13 mouse cellular contexts compared by ENCODE assay signal in the genomic region with DNA sequence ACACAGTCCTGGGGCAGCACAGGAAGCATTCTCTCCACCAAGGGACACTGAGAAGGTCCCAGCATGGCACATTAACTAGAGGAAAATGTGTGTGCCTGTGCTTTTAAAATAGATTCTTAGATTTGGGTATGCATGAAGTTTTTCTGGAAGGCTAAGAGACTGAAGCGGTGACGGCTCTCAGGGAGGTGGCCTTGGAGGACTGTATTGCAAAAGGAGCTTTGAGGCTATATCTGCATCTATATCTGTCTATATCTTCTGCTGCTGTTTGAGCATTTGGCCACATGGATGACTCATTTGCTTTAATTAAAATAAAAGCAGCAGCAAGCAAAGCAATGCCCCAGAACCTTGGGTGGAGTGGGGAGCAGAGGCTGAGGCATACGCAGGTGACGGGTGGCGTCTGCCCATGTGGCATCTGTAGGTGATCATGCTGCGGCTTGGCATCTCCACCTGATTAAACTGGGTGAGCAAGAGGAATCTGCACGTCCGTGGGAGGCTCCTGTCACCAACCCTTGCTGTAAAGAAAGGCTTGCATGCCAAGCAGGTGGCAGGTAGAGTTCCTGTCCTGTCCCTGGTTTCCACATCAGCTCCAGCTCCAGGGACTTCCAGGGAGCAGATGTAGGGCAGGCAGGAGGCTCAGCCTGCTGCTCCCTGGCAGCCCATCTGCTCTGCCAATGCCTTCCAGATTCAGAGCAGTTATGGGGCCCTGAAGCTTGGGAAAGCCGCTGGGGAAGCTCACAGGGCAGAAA.
A peak's percentile ranks its signal among the peaks of the same experiment; 100 is the strongest.
DNase-seq lines count a peak whose midpoint lies in the region; ATAC-seq and TF ChIP-seq lines count a peak whose summit lies in the region.
"Had no signal": no experiment of that assay in that cellular context is flagged by ENCODE, and none has a peak within 500 bp of the region (broad histone marks: within the 10 kb centered on the region; RNA-seq: fewer than 3 reads in every experiment).

No protein-coding gene starts in this region.

- H3K4me1 ChIP-seq in embryonic facial prominence, embryonic 13.5 days: peaks cover 35% of the 10 kb centered on the region
- H3K4me1 ChIP-seq in embryonic facial prominence, embryonic 10.5 days: peaks cover 9% of the 10 kb centered on the region; the same call in 1 of the 2 replicates
- H3K4me1 ChIP-seq in thymus, adult 2 months (replicated peaks; ENCODE audit: control insufficient read depth, insufficient read depth, low read length): no peaks in the 10 kb centered on the region

- no peak for TF ChIP-seq POLR2A in thymus, adult 2 months (IDR thresholded peaks at IDR 0.05; ENCODE audit: control insufficient read depth, extremely low read depth, insufficient read depth, low read length, poor library complexity)

- no peaks in the 10 kb centered on the region for H3K27me3 ChIP-seq in embryonic facial prominence, embryonic 13.5 days
- H3K27me3 ChIP-seq in embryonic facial prominence, embryonic 10.5 days (replicated peaks; ENCODE audit: low read depth, poor library complexity, severe bottlenecking): no peaks in the 10 kb centered on the region
- no peaks in the 10 kb centered on the region for H3K27me3 ChIP-seq in thymus, adult 2 months (ENCODE audit: control insufficient read depth, insufficient read depth, low read length)

- ATAC-seq in embryonic facial prominence, embryonic 13.5 days (ENCODE audit: insufficient number of reproducible peaks, insufficient read depth, low FRiP score, low TSS enrichment, low read depth): no peak

- no peaks in the 10 kb centered on the region for H3K36me3 ChIP-seq in embryonic facial prominence, embryonic 13.5 days
- no peaks in the 10 kb centered on the region for H3K36me3 ChIP-seq in embryonic facial prominence, embryonic 10.5 days (replicated peaks)
- H3K36me3 ChIP-seq in thymus, adult 2 months (ENCODE audit: control insufficient read depth, insufficient read depth, low read length): no peaks in the 10 kb centered on the region

- no peak for TF ChIP-seq CTCF in thymus, adult 2 months (IDR thresholded peaks at IDR 0.05; ENCODE audit: borderline replicate concordance, control insufficient read depth, extremely low read depth, insufficient read depth, low read length, poor library complexity)

- H3K4me3 ChIP-seq in embryonic facial prominence, embryonic 13.5 days: no peak overlapping the region
- no peak overlapping the region for H3K4me3 ChIP-seq in embryonic facial prominence, embryonic 10.5 days
- H3K4me3 ChIP-seq in thymus, adult 2 months (ENCODE audit: control insufficient read depth, insufficient read depth, low read length): no peak overlapping the region

- H3K27ac ChIP-seq in embryonic facial prominence, embryonic 13.5 days: peak overlapping the region; percentile 57
- no peak overlapping the region for H3K27ac ChIP-seq in embryonic facial prominence, embryonic 10.5 days (replicated peaks)
- H3K27ac ChIP-seq in thymus, adult 2 months (ENCODE audit: control insufficient read depth, insufficient read depth, low read length): no peak overlapping the region

- 72% methylated on average over 9 of the region's 9 CpGs for WGBS in embryonic facial prominence, embryonic 13.5 days
- WGBS in embryonic facial prominence, embryonic 10.5 days: 88% methylated on average over 9 of the region's 9 CpGs
- WGBS in thymus, adult 2 months: 98% methylated on average over 9 of the region's 9 CpGs

- peak overlapping the region; percentile 3; the same call in 1 of the 2 replicates for H3K4me2 ChIP-seq in embryonic facial prominence, embryonic 13.5 days
- H3K4me2 ChIP-seq: liver, embryonic 11.5 days had no signal

- no peak for DNase-seq in embryonic facial prominence, embryonic 10.5 days (ENCODE audit: low spot score)
- peak; percentile 72 for DNase-seq in cerebellum, adult 8-10 months
- peak; percentile 14 to 51 for DNase-seq in layer of hippocampus, adult 18-20 months (ENCODE audit: low spot score in 2 of 2)
- DNase-seq in left cerebral cortex, postnatal 4 days: peak; percentile 41
- DNase-seq in liver: no peak
- no peak for DNase-seq in thymus, postnatal 25 days
- no peak for DNase-seq in thymus, adult 2 months
- DNase-seq: adrenal gland, adult 2 months; embryo, embryonic 11 days; heart, postnatal 14 days; kidney, adult 11 months had no signal

- no peaks in the 10 kb centered on the region for H3K9me3 ChIP-seq in embryonic facial prominence, embryonic 13.5 days
- H3K9me3 ChIP-seq in embryonic facial prominence, embryonic 10.5 days: no peaks in the 10 kb centered on the region

- intact Hi-C loops in left cerebral cortex, postnatal 4 days (cut with DNase I): no loop called here

- H3K9ac ChIP-seq in embryonic facial prominence, embryonic 13.5 days: no peak overlapping the region

Comparison
In these comparisons a context has a peak if more than half of its experiments do, and no peak if none do; other contexts are left out.
1. DNase-seq: peak in cerebellum, adult 8-10 months (single experiment), layer of hippocampus, adult 18-20 months (2 of 2) and left cerebral cortex, postnatal 4 days (single experiment); none in embryonic facial prominence, embryonic 10.5 days (single experiment), liver (single experiment), thymus, postnatal 25 days (single experiment) and thymus, adult 2 months (single experiment).